Mouse (Mus musculus): ENCODE data around the gene Aif1. TPM values are rescaled to one million over a fixed set of nuclear protein-coding genes. Genes with fewer than 3 reads are reported as not detected.

Gene Aif1
- total and polyA plus RNA-seq, 2 experiments = 1.6 to 13.3 TPM

GRCm38 (mm10) chr17:35204494-35205379, 28.9 kb upstream of the Aif1 start, which contains the start of gene Lta:
TSS of gene Lta (minus strand) at chr17:35205351.
- no peaks in the 10 kb centered on the region for H3K4me1 ChIP-seq (ENCODE audit: control insufficient read depth, insufficient read depth, low read length)
- TF ChIP-seq CTCF (IDR thresholded peaks at IDR 0.05; ENCODE audit: low read depth, low read length) (no peak), POLR2A (IDR thresholded peaks at IDR 0.05; ENCODE audit: extremely low read depth, insufficient read depth, low read length) (no peak)

DNA sequence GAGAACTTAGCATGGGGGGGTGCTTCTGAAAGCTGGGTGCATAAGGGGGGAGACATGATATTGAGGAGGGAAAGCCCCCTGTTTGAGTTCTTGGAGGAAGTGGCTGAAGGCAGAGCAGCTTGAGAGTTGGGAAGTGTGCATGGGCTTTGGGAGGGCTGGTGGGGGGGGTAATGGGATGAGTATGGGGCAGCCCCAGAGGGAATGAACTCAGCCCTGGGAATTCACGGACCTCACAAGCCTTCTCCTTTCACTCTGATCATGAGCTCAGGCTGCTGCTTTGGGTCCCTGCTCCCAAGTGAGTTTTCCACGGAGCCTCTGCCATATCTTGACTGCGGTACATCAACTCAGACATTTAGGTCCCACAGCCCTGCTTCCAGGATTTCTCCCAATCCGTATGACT, 26.6 kb upstream of the Aif1 start:
- Histone ChIP-seq H3K27me3 (ENCODE audit: control insufficient read depth, insufficient read depth, low read length) (no peaks in the 10 kb centered on the region), H3K9ac (ENCODE audit: low read depth, low read length) (no peak overlapping the region), H3K4me1 (ENCODE audit: control insufficient read depth, insufficient read depth, low read length) (no peaks in the 10 kb centered on the region), H3K4me3 (ENCODE audit: insufficient read depth, low read depth, low read length) (no peak overlapping the region), H3K36me3 (ENCODE audit: control insufficient read depth, insufficient read depth, low read length) (no peaks in the 10 kb centered on the region), H3K79me2 (ENCODE audit: control insufficient read depth, insufficient read depth, low read length) (no peaks in the 10 kb centered on the region), H3K27ac (replicated peaks; ENCODE audit: insufficient read depth, low read depth, low read length) (no peak overlapping the region)
- TF ChIP-seq CTCF (IDR thresholded peaks at IDR 0.05; ENCODE audit: low read depth, low read length) (no peak), POLR2A (IDR thresholded peaks at IDR 0.05; ENCODE audit: extremely low read depth, insufficient read depth, low read length) (no peak)
- 73% methylated on average over 4 of the region's 4 CpGs for WGBS
- DNase-seq (ENCODE audit: extremely low read depth, low read depth, low spot score) = no peak

More at GRCm38 (mm10) chr17:35204494-35205379, 28.9 kb upstream of the Aif1 start, which contains the start of gene Lta:
- no peaks in the 10 kb centered on the region for H3K27me3 ChIP-seq (ENCODE audit: control insufficient read depth, insufficient read depth, low read length)
- no peak within 1 kb of the TSS for H3K27ac ChIP-seq (replicated peaks; ENCODE audit: insufficient read depth, low read depth, low read length)
- H3K4me3 ChIP-seq (ENCODE audit: insufficient read depth, low read depth, low read length) = no peak within 1 kb of the TSS
- DNase-seq (ENCODE audit: extremely low read depth, low read depth, low spot score) = no peak
- no peak within 1 kb of the TSS for H3K9ac ChIP-seq (ENCODE audit: low read depth, low read length)
- H3K36me3 ChIP-seq (ENCODE audit: control insufficient read depth, insufficient read depth, low read length) = no peaks in the 10 kb centered on the region
- no peaks in the 10 kb centered on the region for H3K79me2 ChIP-seq (ENCODE audit: control insufficient read depth, insufficient read depth, low read length)
- WGBS = 67% methylated on average over 20 of the region's 20 CpGs

- H3K27ac ChIP-seq (replicated peaks; ENCODE audit: insufficient read depth, low read depth, low read length) = 0 out of 2 replicates have a peak within 1 kb of the TSS, but pooled peaks have one; percentile 34
- no peak for DNase-seq (ENCODE audit: extremely low read depth, low read depth, low spot score)
- no peak within 1 kb of the TSS; the same call in 1 of the 2 replicates for H3K9ac ChIP-seq (ENCODE audit: low read depth, low read length)
- H3K36me3 ChIP-seq (ENCODE audit: control insufficient read depth, insufficient read depth, low read length) = no peaks in the 10 kb centered on the region
- peak within 1 kb of the TSS; percentile 24 for H3K4me3 ChIP-seq (ENCODE audit: insufficient read depth, low read depth, low read length)
- WGBS = 38% methylated on average over 13 of the region's 13 CpGs
- TF ChIP-seq POLR2A (IDR thresholded peaks at IDR 0.05; ENCODE audit: extremely low read depth, insufficient read depth, low read length) (0 out of 2 replicates have a peak, but pooled peaks have one; percentile 22), CTCF (IDR thresholded peaks at IDR 0.05; ENCODE audit: low read depth, low read length) (no peak)
- H3K4me1 ChIP-seq (ENCODE audit: control insufficient read depth, insufficient read depth, low read length) = no peaks in the 10 kb centered on the region
- no peaks in the 10 kb centered on the region for H3K79me2 ChIP-seq (ENCODE audit: control insufficient read depth, insufficient read depth, low read length)
- H3K27me3 ChIP-seq (ENCODE audit: control insufficient read depth, insufficient read depth, low read length) = no peaks in the 10 kb centered on the region
Observed at GRCm38 (mm10) chr17:35201787-35202186, 25.9 kb upstream of the Aif1 start, which contains the start of gene Tnf. TSS of gene Tnf (minus strand) at chr17:35202007.

- no peaks in the 10 kb centered on the region; the same call in 1 of the 2 replicates for H3K27me3 ChIP-seq (ENCODE audit: control insufficient read depth, insufficient read depth, low read length)
- peak overlapping the region; percentile 24 for H3K4me3 ChIP-seq (ENCODE audit: insufficient read depth, low read depth, low read length)
- no peak for TF ChIP-seq CTCF (IDR thresholded peaks at IDR 0.05; ENCODE audit: low read depth, low read length)
- no peak for TF ChIP-seq POLR2A (IDR thresholded peaks at IDR 0.05; ENCODE audit: extremely low read depth, insufficient read depth, low read length)
- H3K27ac ChIP-seq (replicated peaks; ENCODE audit: insufficient read depth, low read depth, low read length) = no peak overlapping the region
- H3K36me3 ChIP-seq (ENCODE audit: control insufficient read depth, insufficient read depth, low read length) = no peaks in the 10 kb centered on the region
- WGBS = 50% methylated on average over 11 of the region's 11 CpGs
- no peaks in the 10 kb centered on the region for H3K79me2 ChIP-seq (ENCODE audit: control insufficient read depth, insufficient read depth, low read length)
- no peak for DNase-seq (ENCODE audit: extremely low read depth, low read depth, low spot score)
- H3K4me1 ChIP-seq (ENCODE audit: control insufficient read depth, insufficient read depth, low read length) = no peaks in the 10 kb centered on the region
- H3K9ac ChIP-seq (ENCODE audit: low read depth, low read length) = no peak overlapping the region
Observed at GRCm38 (mm10) chr17:35201128-35201527, 25.3 kb upstream of the Aif1 start.

DNA sequence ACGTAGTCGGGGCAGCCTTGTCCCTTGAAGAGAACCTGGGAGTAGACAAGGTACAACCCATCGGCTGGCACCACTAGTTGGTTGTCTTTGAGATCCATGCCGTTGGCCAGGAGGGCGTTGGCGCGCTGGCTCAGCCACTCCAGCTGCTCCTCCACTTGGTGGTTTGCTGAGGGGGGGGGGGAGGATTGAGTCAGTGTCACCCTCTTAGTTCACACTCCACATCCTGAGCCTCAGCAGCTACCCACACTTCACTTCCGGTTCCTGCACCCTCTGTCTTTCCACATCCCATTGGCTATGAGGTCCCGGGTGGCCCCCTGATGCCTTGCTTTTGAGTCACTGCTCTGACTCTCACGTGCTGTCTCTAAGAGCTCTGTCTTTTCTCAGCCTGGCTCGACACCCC, 24.5 kb upstream of the Aif1 start:
- Histone ChIP-seq H3K36me3 (ENCODE audit: control insufficient read depth, insufficient read depth, low read length) (no peaks in the 10 kb centered on the region), H3K27me3 (ENCODE audit: control insufficient read depth, insufficient read depth, low read length) (peaks cover 4% of the 10 kb centered on the region; the same call in 1 of the 2 replicates), H3K4me3 (ENCODE audit: insufficient read depth, low read depth, low read length) (no peak overlapping the region), H3K79me2 (ENCODE audit: control insufficient read depth, insufficient read depth, low read length) (no peaks in the 10 kb centered on the region), H3K9ac (ENCODE audit: low read depth, low read length) (no peak overlapping the region), H3K27ac (replicated peaks; ENCODE audit: insufficient read depth, low read depth, low read length) (0 out of 2 replicates have a peak overlapping the region, but pooled peaks have one; percentile 12), H3K4me1 (ENCODE audit: control insufficient read depth, insufficient read depth, low read length) (peaks cover 3% of the 10 kb centered on the region; the same call in 1 of the 2 replicates)
- WGBS = 74% methylated on average over 11 of the region's 11 CpGs
- TF ChIP-seq POLR2A (IDR thresholded peaks at IDR 0.05; ENCODE audit: extremely low read depth, insufficient read depth, low read length) (no peak), CTCF (IDR thresholded peaks at IDR 0.05; ENCODE audit: low read depth, low read length) (no peak)
- DNase-seq (ENCODE audit: extremely low read depth, low read depth, low spot score) = no peak

All from liver, adult 2 months (tissue).